Mouse (Mus musculus): ENCODE measurements around the gene Cdk8. TPM values are rescaled to one million over a fixed set of nuclear protein-coding genes. Genes with fewer than 3 reads are reported as not detected.
A peak's percentile ranks its signal among the peaks of the same experiment; 100 is the strongest.

Gene Cdk8
- polyA plus RNA-seq, 1 experiment from 2014 or later, result 20.4 TPM

- H3K9me3 ChIP-seq (replicated peaks), result no peaks in the 10 kb centered on the region
- ATAC-seq (ENCODE audit: low read depth) (no peak), DNase-seq (no peak)
- 82% methylated on average over 13 of the region's 13 CpGs for WGBS (ENCODE audit: insufficient replicate concordance)
- H3K9ac ChIP-seq, result no peak overlapping the region
- no peak overlapping the region for H3K4me3 ChIP-seq (replicated peaks)
- H3K4me1 ChIP-seq (replicated peaks), result peaks cover 40% of the 10 kb centered on the region
- no peaks in the 10 kb centered on the region for H3K27me3 ChIP-seq
- peaks cover 71% of the 10 kb centered on the region for H3K36me3 ChIP-seq
- 0 out of 2 replicates have a peak overlapping the region, but pooled peaks have one; percentile 3 for H3K27ac ChIP-seq
- H3K4me2 ChIP-seq, result no peak overlapping the region
Observed at GRCm38 (mm10) chr5:146281884-146282579, 51.0 kb downstream of the Cdk8 start.

GRCm38 (mm10) chr5:146283899-146284298, 52.9 kb downstream of the Cdk8 start:
- Histone ChIP-seq H3K4me1 (replicated peaks) (peaks cover 28% of the 10 kb centered on the region), H3K4me2 (no peak overlapping the region), H3K27ac (no peak overlapping the region), H3K4me3 (replicated peaks) (no peak overlapping the region), H3K27me3 (no peaks in the 10 kb centered on the region), H3K9me3 (replicated peaks) (no peaks in the 10 kb centered on the region), H3K9ac (no peak overlapping the region), H3K36me3 (peaks cover 77% of the 10 kb centered on the region)
- no peak for DNase-seq
- WGBS (ENCODE audit: insufficient replicate concordance), result 90% methylated on average over 6 of the region's 6 CpGs
- ATAC-seq (ENCODE audit: low read depth), result no peak

GRCm38 (mm10) chr5:146287416-146287815, 56.4 kb downstream of the Cdk8 start:
- no peaks in the 10 kb centered on the region for H3K9me3 ChIP-seq (replicated peaks)
- no peaks in the 10 kb centered on the region for H3K27me3 ChIP-seq
- peaks cover 76% of the 10 kb centered on the region for H3K36me3 ChIP-seq
- H3K4me1 ChIP-seq (replicated peaks), result peaks cover 7% of the 10 kb centered on the region
- DNase-seq, result no peak
- ATAC-seq (ENCODE audit: low read depth), result no peak
- no peak overlapping the region for H3K27ac ChIP-seq
- no peak overlapping the region for H3K4me3 ChIP-seq (replicated peaks)
- H3K9ac ChIP-seq, result no peak overlapping the region
- WGBS (ENCODE audit: insufficient replicate concordance), result 85% methylated on average over 10 of the region's 10 CpGs
- H3K4me2 ChIP-seq, result no peak overlapping the region

DNA sequence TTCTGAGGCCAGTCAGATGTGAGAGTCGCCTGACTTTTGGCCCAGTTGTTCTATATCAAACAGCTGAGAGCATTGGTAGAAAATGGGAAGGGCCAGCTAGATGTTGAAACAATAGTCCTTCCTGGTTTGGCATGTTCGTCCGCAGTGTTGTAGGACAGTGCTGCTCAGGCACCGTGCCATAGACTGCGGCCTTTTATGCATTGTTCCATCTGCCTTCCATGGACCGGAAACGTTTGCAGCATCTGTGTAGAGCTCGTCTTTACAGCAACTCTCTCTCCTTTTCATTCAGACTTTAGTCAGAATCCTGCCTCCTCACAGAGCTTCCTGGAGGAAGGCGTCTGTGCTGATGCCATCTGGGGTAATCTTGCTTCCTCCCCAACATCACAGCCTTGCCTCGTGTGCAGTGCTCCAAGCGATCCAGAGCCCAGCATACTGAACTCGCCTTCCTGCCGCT, 57.0 kb downstream of the Cdk8 start:
- H3K36me3 ChIP-seq, result peaks cover 76% of the 10 kb centered on the region
- 83% methylated on average over 13 of the region's 13 CpGs for WGBS (ENCODE audit: insufficient replicate concordance)
- no peak overlapping the region for H3K27ac ChIP-seq
- H3K9me3 ChIP-seq (replicated peaks), result no peaks in the 10 kb centered on the region
- no peak for DNase-seq
- no peak overlapping the region for H3K9ac ChIP-seq
- no peak overlapping the region for H3K4me2 ChIP-seq
- H3K4me3 ChIP-seq (replicated peaks), result no peak overlapping the region
- H3K4me1 ChIP-seq (replicated peaks), result peaks cover 9% of the 10 kb centered on the region
- H3K27me3 ChIP-seq, result no peaks in the 10 kb centered on the region
- no peak for ATAC-seq (ENCODE audit: low read depth)

DNA sequence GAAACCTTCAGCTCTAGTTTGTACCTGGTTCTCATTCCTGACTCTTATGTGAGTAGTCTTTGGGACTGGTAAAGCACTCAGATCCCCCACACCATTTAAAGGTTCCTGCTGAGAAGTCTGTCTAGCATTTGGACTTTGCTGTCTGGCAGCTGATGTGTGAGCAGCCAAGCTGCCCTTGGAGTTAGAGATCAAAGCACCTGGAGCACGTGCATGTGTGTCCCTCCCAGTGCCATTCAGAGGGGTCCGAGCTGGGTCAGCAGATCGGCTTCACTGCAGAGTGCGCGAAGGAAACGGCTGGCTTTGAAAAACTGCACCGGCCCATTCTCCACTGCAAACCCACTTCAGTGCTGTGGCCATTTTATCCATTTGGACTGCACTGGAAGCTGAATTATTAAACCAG, 58.9 kb downstream of the Cdk8 start:
- peaks cover 21% of the 10 kb centered on the region for H3K4me1 ChIP-seq (replicated peaks)
- 88% methylated on average over 7 of the region's 7 CpGs for WGBS (ENCODE audit: insufficient replicate concordance)
- H3K27ac ChIP-seq, result peak overlapping the region; percentile 31; the same call in 1 of the 2 replicates
- H3K4me3 ChIP-seq (replicated peaks), result no peak overlapping the region
- no peak overlapping the region for H3K4me2 ChIP-seq
- DNase-seq, result no peak
- H3K9me3 ChIP-seq (replicated peaks), result no peaks in the 10 kb centered on the region
- peaks cover 70% of the 10 kb centered on the region for H3K36me3 ChIP-seq
- no peak for ATAC-seq (ENCODE audit: low read depth)
- H3K9ac ChIP-seq, result no peak overlapping the region
- H3K27me3 ChIP-seq, result no peaks in the 10 kb centered on the region

- Histone ChIP-seq H3K9me3 (replicated peaks) (no peaks in the 10 kb centered on the region), H3K4me1 (replicated peaks) (peaks cover 21% of the 10 kb centered on the region), H3K36me3 (peaks cover 69% of the 10 kb centered on the region), H3K4me2 (no peak overlapping the region), H3K27me3 (no peaks in the 10 kb centered on the region), H3K27ac (peak overlapping the region; percentile 31), H3K4me3 (replicated peaks) (no peak overlapping the region), H3K9ac (no peak overlapping the region)
- DNase-seq (no peak), ATAC-seq (ENCODE audit: low read depth) (no peak)
- WGBS (ENCODE audit: insufficient replicate concordance), result 73% methylated on average over 5 of the region's 5 CpGs
Observed at GRCm38 (mm10) chr5:146290446-146290845, 59.4 kb downstream of the Cdk8 start.

- Histone ChIP-seq H3K4me3 (replicated peaks) (no peak overlapping the region), H3K36me3 (peaks cover 72% of the 10 kb centered on the region), H3K4me2 (no peak overlapping the region), H3K4me1 (replicated peaks) (peaks cover 21% of the 10 kb centered on the region), H3K9me3 (replicated peaks) (no peaks in the 10 kb centered on the region), H3K9ac (no peak overlapping the region), H3K27me3 (no peaks in the 10 kb centered on the region), H3K27ac (no peak overlapping the region)
- ATAC-seq (ENCODE audit: low read depth) (no peak), DNase-seq (no peak)
- 86% methylated on average over 5 of the region's 5 CpGs for WGBS (ENCODE audit: insufficient replicate concordance)
Observed at GRCm38 (mm10) chr5:146291560-146291959, 60.5 kb downstream of the Cdk8 start.

DNA sequence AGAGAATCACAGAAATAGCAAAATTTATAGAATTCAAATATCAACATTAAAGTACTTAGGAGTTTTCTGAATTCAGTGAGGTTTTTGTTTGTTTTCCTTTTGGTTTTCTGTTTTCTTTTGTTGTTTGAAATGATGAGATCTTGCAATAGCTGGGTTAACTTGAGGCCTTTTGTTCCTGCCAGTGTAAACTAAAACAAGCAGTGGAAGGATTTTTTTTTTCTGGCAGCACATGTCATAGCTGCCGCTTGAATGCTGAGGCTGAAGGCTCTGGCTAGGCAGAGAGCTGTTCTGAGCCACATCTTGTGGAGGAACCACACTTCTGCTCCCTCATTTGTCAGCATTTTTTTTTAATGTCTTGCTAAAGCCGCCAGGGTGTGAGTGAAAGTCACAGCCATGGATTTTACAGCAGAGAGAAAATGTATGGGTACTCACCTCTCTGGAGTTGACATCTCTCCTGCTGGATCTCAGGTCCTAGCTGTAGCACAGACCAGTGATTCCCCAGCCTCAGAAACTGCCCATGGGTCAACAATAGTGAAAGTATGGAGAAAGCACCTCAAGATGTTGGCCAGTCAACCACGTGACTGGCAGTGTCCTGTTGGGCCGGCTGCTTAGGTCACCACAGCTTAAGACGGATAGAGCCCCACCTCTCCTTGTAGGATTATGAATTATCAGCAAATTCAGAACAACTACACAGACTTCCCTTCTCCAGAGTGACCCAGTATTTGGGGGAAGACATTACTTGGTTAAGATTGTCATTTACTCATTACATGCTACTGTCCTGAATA, 62.1 kb downstream of the Cdk8 start:
- 85% methylated on average over 5 of the region's 5 CpGs for WGBS (ENCODE audit: insufficient replicate concordance)
- H3K9ac ChIP-seq, result no peak overlapping the region
- no peak overlapping the region for H3K4me2 ChIP-seq
- ATAC-seq (ENCODE audit: low read depth), result no peak
- peaks cover 70% of the 10 kb centered on the region for H3K36me3 ChIP-seq
- peaks cover 21% of the 10 kb centered on the region for H3K4me1 ChIP-seq (replicated peaks)
- no peak for DNase-seq
- H3K27me3 ChIP-seq, result no peaks in the 10 kb centered on the region
- no peak overlapping the region for H3K4me3 ChIP-seq (replicated peaks)
- H3K9me3 ChIP-seq (replicated peaks), result no peaks in the 10 kb centered on the region
- H3K27ac ChIP-seq, result peak overlapping the region; percentile 57

DNA sequence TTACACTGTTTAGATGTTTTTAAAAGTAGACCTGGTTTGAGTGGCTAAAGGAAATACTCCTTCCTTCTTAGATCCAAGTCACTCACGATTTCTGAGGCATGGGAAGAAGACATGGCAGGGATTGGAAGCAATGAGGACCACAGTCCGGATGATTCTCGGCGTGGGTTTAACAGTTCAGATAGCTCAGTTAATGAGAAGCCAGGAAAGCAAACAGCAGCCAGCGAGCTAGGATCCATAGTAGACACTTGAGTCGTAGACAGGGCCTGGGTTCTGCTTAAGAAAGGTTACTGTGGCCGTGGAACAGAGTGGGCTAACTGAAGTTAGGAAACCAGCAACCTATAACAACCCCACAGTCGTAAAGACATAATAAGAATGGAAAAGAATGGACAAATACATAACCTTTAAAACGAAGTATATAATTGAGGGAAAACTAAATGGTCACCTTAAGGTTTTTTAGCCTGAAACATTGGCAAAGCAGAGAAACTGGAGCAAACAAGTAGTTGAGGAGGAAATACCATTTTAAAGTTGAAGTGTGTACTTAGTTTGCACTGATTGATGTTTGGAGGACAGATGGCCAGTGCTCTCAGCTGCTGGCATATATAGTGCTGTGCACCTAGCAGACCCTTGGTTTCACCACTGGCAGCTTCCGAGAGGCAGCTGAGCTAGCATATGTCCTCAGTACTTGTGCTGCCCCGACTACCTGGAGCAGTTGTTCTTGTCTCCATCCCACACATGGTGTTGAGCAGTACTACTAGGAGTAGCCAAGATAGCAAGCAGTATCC, 63.1 kb downstream of the Cdk8 start:
- peaks cover 24% of the 10 kb centered on the region for H3K4me1 ChIP-seq (replicated peaks)
- no peak overlapping the region for H3K9ac ChIP-seq
- no peak overlapping the region for H3K4me2 ChIP-seq
- peak overlapping the region; percentile 57 for H3K27ac ChIP-seq
- ATAC-seq (ENCODE audit: low read depth), result 0 out of 2 replicates have a peak, but pooled peaks have one; percentile 8
- no peaks in the 10 kb centered on the region for H3K9me3 ChIP-seq (replicated peaks)
- no peak for DNase-seq
- H3K27me3 ChIP-seq, result no peaks in the 10 kb centered on the region
- peaks cover 75% of the 10 kb centered on the region for H3K36me3 ChIP-seq
- no peak overlapping the region for H3K4me3 ChIP-seq (replicated peaks)
- WGBS (ENCODE audit: insufficient replicate concordance), result 83% methylated on average over 11 of the region's 11 CpGs

DNA sequence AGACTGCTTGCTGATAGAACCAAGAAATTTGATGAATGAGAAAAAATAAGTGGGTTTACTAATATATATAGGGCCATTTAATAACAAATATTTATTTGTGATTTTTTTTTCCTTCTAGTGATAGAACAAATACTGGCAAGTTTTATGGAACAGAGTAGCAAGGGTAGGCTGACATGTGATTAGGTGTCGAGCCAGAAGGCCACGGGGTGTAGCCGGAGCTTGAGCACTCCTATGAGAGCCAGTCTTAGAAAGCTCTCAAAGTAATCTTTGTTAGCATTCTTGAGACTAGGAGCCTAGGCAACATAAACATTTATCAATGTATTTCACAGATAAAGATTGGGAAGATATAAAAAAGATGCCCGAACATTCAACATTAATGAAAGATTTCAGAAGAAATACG, 63.8 kb downstream of the Cdk8 start:
- no peak overlapping the region for H3K27ac ChIP-seq
- ATAC-seq (ENCODE audit: low read depth) (no peak), DNase-seq (no peak)
- H3K9ac ChIP-seq, result no peak overlapping the region
- H3K4me1 ChIP-seq (replicated peaks), result peaks cover 26% of the 10 kb centered on the region
- no peak overlapping the region for H3K4me3 ChIP-seq (replicated peaks)
- H3K27me3 ChIP-seq, result no peaks in the 10 kb centered on the region
- H3K36me3 ChIP-seq, result peaks cover 75% of the 10 kb centered on the region
- H3K4me2 ChIP-seq, result no peak overlapping the region
- H3K9me3 ChIP-seq (replicated peaks), result no peaks in the 10 kb centered on the region
- 93% methylated on average over 5 of the region's 5 CpGs for WGBS (ENCODE audit: insufficient replicate concordance)
